Mouse (Mus musculus): ENCODE measurements at regions not wholly inside any gene's neighbourhood (a gene's known extent, or its start where the extent isn't known, plus 50 kb on each side); places are given as distances from the start of the nearest gene placed in this dataset.

DNA sequence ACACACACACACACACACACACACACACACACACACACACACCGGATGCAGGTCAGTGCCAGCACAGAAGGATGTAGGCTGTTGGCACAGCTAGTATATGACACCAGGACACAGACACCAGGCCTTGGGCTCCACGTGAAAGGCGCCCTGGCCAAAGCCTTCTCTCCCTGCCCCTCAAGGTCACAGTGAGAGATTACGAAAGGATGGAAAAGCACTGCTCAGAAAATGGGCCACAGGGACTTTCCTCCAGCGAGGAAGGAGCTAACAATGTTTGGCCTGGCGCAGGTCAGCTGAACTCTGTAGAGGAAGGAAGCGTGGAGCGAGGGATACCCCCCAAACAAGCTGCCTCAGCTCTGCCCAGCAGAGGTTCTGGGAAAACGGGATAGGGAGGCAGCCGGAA is 161.0 kb downstream of the Ly86 start:
- H3K4me2 ChIP-seq, result no peak overlapping the region
- peaks cover 18% of the 10 kb centered on the region for H3K4me1 ChIP-seq (replicated peaks)
- no peaks in the 10 kb centered on the region for H3K9me3 ChIP-seq
- H3K36me3 ChIP-seq, result no peaks in the 10 kb centered on the region
- no peaks in the 10 kb centered on the region for H3K27me3 ChIP-seq
- 67% methylated on average over 10 of the region's 10 CpGs for WGBS
- H3K4me3 ChIP-seq, result no peak overlapping the region
- ATAC-seq (ENCODE audit: low FRiP score, low read depth), result no peak
- H3K27ac ChIP-seq (replicated peaks), result peak overlapping the region; percentile 19; the same call in 1 of the 2 replicates
- H3K9ac ChIP-seq, result no peak overlapping the region

DNA sequence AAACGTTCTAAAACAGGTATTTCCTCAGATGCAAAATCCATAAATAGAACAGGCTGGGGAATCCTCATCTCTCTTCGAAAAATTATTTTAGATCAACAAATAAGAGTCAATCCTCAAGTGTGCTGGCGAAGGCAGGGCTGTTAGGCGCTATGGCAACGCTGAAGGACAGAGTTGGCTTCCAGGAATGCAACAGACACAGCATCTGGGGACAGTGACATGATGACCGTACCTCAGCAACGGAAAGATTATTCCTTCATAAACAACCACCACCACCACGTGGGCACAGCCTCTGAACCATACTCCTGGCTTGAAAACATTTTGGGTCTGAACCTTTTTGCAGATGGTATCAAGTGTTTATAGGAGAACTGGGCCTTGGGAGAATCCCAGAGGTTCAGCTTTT is 161.7 kb downstream of the Ly86 start:
- peaks cover 18% of the 10 kb centered on the region for H3K4me1 ChIP-seq (replicated peaks)
- no peak overlapping the region for H3K9ac ChIP-seq
- WGBS, result 55% methylated on average over 8 of the region's 8 CpGs
- H3K4me2 ChIP-seq, result no peak overlapping the region
- no peaks in the 10 kb centered on the region for H3K36me3 ChIP-seq
- no peaks in the 10 kb centered on the region for H3K9me3 ChIP-seq
- no peak overlapping the region for H3K27ac ChIP-seq (replicated peaks)
- H3K27me3 ChIP-seq, result no peaks in the 10 kb centered on the region
- H3K4me3 ChIP-seq, result no peak overlapping the region
- ATAC-seq (ENCODE audit: low FRiP score, low read depth), result no peak

DNA sequence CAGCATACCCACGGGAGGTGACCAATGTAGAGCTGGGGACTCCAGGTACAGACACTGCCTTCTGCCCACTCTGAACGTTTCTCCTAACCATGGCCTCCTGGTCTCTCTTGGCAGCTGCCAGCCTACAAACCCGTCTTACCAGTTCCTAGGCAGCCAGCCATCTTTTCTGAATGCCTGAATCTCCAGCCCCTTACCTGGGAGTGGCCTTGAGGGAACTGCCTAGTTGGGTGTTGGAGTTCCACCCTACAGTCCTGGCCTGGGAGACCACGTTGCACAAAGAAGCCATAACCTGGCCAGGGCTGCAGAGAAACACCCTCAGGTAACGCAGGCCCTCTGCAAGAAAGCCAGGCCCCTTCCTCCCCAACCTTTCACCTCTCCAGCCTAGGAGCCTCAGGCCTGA is 162.1 kb downstream of the Ly86 start:
- ATAC-seq (ENCODE audit: low FRiP score, low read depth), result no peak
- no peak overlapping the region for H3K4me3 ChIP-seq
- no peaks in the 10 kb centered on the region for H3K27me3 ChIP-seq
- H3K4me2 ChIP-seq, result no peak overlapping the region
- no peak overlapping the region for H3K27ac ChIP-seq (replicated peaks)
- no peak overlapping the region for H3K9ac ChIP-seq
- H3K36me3 ChIP-seq, result no peaks in the 10 kb centered on the region
- H3K4me1 ChIP-seq (replicated peaks), result peaks cover 18% of the 10 kb centered on the region
- 66% methylated on average over 5 of the region's 5 CpGs for WGBS
- H3K9me3 ChIP-seq, result no peaks in the 10 kb centered on the region

DNA sequence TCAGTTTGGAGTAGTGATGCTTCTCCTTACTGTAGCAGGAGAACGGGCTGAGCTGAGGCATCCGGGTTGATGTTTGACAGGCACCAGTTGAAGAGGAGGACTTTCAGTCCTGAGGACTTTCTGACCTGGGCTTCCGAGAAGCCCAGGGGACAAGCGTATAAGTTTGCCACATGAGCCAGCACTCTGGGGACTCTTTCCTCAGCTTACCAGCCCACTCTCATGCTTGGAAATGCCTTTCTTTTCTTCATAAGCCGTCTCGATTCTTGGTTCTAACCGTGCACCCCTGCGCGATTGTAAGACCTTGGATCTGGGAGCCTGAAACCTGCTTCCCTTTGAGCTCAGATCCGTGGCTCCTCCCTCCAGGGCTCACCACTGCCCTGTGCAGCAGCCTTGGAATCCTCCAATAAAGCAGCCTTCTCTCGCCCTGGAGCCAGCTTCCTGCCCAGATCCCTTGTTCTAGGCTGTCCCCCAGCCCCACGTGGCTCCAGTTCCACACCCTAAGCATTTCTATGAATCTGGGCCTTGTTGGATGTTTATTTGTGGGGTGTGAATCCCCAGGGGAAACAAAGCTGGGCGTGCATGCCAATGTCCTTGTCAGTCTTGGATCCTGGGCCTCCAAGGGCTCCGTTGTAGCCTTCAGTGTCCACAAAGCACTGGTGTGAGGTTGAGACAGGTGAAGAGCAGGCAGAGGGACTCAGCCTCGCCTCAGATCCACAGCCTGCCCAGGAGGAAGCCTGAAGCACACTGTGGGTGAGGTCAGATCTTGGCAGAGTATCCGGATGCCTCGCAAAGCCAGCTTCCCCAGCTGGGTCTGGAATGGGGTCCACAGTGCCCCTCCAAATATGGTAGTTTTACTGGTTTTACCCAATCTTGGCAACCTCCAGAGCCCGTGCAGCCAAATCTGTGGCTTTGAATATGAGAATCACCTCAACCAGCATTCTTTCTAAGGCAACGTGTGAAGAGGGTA is 163.7 kb downstream of the Ly86 start:
- H3K27me3 ChIP-seq, result no peaks in the 10 kb centered on the region
- no peak overlapping the region for H3K27ac ChIP-seq (replicated peaks)
- H3K36me3 ChIP-seq, result no peaks in the 10 kb centered on the region
- H3K4me2 ChIP-seq, result no peak overlapping the region
- H3K9me3 ChIP-seq, result no peaks in the 10 kb centered on the region
- H3K4me1 ChIP-seq (replicated peaks), result peaks cover 20% of the 10 kb centered on the region
- H3K4me3 ChIP-seq, result no peak overlapping the region
- no peak overlapping the region for H3K9ac ChIP-seq
- WGBS, result 50% methylated on average over 19 of the region's 19 CpGs
- ATAC-seq (ENCODE audit: low FRiP score, low read depth), result peak; percentile 32; the same call in 1 of the 2 replicates

DNA sequence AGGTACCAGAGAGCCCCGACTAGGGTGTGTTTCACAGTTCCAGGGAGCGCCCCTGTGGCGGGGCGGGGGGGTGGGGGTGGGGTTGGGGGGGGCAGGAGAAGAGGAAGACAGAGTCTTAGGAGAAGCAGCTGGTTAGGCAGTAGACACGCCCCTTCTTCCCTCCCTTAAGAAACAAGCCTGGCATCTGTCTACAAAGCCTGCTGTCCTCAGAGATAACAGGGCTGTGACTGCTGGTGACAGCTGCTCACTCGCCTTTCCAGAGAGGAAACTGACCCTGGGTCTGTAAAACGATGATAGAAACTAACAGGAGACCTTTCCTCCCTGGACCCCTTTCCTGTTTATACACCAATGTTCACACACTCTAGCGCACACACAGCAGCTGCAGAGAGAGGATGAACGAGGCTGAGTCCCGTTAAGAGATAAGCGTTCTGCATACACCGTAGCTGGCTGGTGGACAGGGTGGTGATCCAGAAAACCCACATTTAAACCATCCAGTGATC is 164.4 kb downstream of the Ly86 start:
- Histone ChIP-seq H3K4me2 (no peak overlapping the region), H3K27me3 (no peaks in the 10 kb centered on the region), H3K9ac (no peak overlapping the region), H3K27ac (replicated peaks) (no peak overlapping the region), H3K4me3 (no peak overlapping the region), H3K4me1 (replicated peaks) (peaks cover 27% of the 10 kb centered on the region), H3K36me3 (no peaks in the 10 kb centered on the region), H3K9me3 (no peaks in the 10 kb centered on the region)
- ATAC-seq (ENCODE audit: low FRiP score, low read depth), result peak; percentile 14; the same call in 1 of the 2 replicates
- WGBS, result 28% methylated on average over 11 of the region's 12 CpGs

DNA sequence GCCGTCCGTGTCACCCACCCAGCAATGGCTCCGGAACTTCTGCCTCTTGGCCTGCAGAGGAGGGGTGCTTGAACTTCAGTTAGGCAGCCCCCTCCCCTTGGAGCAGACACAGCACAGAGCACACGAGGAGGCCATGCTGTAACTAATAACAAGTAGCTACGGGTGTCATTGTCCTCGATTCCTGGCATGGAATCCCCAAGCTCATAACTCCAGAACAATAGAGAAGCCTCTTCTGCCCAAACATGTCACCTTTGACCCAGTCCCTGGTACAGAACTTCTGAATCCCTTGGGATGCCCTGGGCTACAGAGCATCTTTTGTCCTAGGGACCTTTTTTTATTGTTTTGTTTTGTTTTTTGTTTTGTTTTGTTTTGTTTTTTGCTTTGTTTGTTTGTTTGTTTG is 165.5 kb downstream of the Ly86 start:
- no peak overlapping the region for H3K27ac ChIP-seq (replicated peaks)

DNA sequence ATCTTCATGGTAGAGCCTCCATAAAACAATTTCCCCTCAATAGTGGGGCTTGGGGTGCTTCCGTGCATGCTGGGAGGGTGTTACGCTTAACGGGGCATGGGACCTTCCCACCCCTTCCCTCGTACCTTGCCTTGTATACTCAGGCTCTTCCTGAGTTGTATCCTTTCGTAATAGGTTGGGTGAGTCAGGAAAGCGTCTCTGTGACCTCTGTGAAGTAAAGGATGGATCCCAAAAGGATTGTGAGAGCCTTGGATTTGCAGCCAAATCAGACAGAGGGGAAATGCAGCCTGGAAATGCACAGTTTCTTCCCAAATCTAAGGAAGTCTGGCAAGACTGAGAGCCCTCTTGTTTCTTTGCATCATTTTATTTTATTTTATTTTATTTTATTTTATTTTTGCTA is 166.0 kb downstream of the Ly86 start:
- H3K4me3 ChIP-seq, result no peak overlapping the region
- no peak overlapping the region for H3K4me2 ChIP-seq

More for the DNA sequence above, 165.5 kb downstream of the Ly86 start:
- H3K4me2 ChIP-seq, result no peak overlapping the region
- WGBS, result 66% methylated on average over 6 of the region's 6 CpGs
- H3K9me3 ChIP-seq, result no peaks in the 10 kb centered on the region
- no peak overlapping the region for H3K9ac ChIP-seq
- H3K27me3 ChIP-seq, result no peaks in the 10 kb centered on the region
- no peak overlapping the region for H3K4me3 ChIP-seq
- ATAC-seq (ENCODE audit: low FRiP score, low read depth), result no peak
- H3K4me1 ChIP-seq (replicated peaks), result peaks cover 33% of the 10 kb centered on the region
- H3K36me3 ChIP-seq, result no peaks in the 10 kb centered on the region

DNA sequence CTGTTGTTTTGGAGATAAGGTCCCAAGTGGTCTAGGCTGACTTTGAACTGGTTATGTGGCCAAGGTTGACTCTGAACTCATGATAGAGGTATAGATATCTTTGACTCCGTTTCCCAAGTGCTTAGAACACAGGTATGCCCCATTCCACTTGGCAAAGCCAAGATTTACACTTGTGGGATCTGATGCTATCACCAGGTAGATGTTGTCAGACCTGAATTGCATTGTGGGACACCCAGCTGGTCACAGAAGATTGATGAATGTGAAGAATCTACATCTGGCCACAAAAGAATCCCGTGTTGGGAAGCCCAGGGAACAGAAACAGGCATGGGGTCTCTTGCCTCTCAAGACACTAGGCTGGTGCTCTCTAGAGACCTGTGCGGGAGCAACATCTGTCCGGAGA is 166.4 kb downstream of the Ly86 start:
- no peaks in the 10 kb centered on the region for H3K36me3 ChIP-seq
- no peak overlapping the region for H3K27ac ChIP-seq (replicated peaks)
- 75% methylated on average over 4 of the region's 4 CpGs for whole genome bisulfite sequencing
- no peaks in the 10 kb centered on the region for H3K27me3 ChIP-seq
- H3K4me2 ChIP-seq, result no peak overlapping the region
- no peak for ATAC-seq (ENCODE audit: low FRiP score, low read depth)
- H3K9ac ChIP-seq, result no peak overlapping the region
- H3K9me3 ChIP-seq, result no peaks in the 10 kb centered on the region
- peaks cover 26% of the 10 kb centered on the region for H3K4me1 ChIP-seq (replicated peaks)
- no peak overlapping the region for H3K4me3 ChIP-seq

More for the DNA sequence above, 166.0 kb downstream of the Ly86 start:
- H3K27me3 ChIP-seq, result no peaks in the 10 kb centered on the region
- no peak overlapping the region for H3K9ac ChIP-seq
- no peak for ATAC-seq (ENCODE audit: low FRiP score, low read depth)
- H3K4me1 ChIP-seq (replicated peaks), result peaks cover 30% of the 10 kb centered on the region
- no peaks in the 10 kb centered on the region for H3K9me3 ChIP-seq
- H3K27ac ChIP-seq (replicated peaks), result no peak overlapping the region
- H3K36me3 ChIP-seq, result no peaks in the 10 kb centered on the region
- WGBS, result 82% methylated on average over 6 of the region's 6 CpGs

DNA sequence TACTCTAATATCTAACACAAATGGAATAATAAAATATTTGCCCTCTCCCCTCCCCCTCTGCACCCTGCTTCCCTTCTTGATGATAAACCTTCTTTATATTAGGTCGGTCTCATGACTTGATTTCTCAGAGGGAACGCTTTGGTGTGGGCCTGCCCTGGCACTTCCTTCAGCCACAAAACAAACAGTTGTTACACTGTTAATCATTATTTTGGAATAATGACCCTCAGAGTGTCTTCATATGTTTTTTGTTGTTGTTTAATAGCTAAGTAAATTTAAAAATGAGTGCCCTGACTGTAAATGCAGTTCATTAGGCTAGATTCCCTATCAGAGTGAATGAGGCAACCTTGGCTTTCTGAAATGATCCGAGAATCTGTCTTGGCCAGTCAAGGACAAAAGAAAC is 167.8 kb downstream of the Ly86 start:
- Histone ChIP-seq H3K27ac (replicated peaks) (no peak overlapping the region), H3K4me3 (no peak overlapping the region), H3K9me3 (no peaks in the 10 kb centered on the region), H3K4me2 (no peak overlapping the region), H3K36me3 (no peaks in the 10 kb centered on the region), H3K4me1 (replicated peaks) (peaks cover 33% of the 10 kb centered on the region), H3K9ac (no peak overlapping the region), H3K27me3 (no peaks in the 10 kb centered on the region)
- ATAC-seq (ENCODE audit: low FRiP score, low read depth), result no peak
- WGBS, result 81% methylated on average over 3 of the region's 3 CpGs

DNA sequence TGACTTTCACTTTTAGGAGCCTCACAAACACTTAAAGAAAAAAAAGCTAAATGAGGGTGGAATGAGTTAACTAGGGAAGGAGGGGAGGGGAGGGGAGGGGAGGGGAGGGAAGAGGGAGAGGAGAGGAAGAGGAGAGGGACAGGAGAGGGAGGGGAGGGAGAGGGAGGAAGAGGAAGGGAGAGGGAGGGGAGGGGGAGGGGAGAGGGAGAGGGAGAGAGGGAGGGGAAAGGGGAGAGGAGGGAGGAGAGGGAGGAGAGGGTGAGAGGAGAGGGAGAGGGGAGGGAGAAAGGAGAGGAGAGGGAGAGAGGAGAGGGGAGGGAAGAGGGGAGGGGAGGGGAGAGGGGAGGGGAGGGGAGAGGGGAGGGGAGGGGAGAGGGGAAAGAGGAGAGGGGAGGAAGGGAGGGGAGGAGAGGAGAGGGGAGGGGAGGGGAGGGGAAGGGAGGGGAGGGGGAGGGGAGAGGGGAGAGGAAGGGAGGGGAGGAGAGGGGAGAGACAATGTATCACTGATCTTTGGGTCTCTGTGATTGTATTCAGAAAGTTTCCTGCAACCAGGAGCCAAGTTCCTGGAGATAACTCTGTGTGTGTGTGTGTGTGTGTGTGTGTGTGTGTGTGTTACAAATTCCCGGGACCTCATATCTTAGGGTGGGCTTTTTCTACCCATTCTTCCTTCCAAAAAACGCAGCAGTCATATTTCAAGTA is 168.3 kb downstream of the Ly86 start:
- Histone ChIP-seq H3K4me2 (peak overlapping the region; percentile 49), H3K4me3 (no peak overlapping the region), H3K27me3 (no peaks in the 10 kb centered on the region), H3K36me3 (no peaks in the 10 kb centered on the region), H3K9me3 (no peaks in the 10 kb centered on the region), H3K4me1 (replicated peaks) (peaks cover 33% of the 10 kb centered on the region), H3K27ac (replicated peaks) (peak overlapping the region; percentile 84), H3K9ac (peak overlapping the region; percentile 28)
- ATAC-seq (ENCODE audit: low FRiP score, low read depth), result 0 out of 2 replicates have a peak, but pooled peaks have one; percentile 9
- 33% methylated on average over 2 of the region's 2 CpGs for WGBS

DNA sequence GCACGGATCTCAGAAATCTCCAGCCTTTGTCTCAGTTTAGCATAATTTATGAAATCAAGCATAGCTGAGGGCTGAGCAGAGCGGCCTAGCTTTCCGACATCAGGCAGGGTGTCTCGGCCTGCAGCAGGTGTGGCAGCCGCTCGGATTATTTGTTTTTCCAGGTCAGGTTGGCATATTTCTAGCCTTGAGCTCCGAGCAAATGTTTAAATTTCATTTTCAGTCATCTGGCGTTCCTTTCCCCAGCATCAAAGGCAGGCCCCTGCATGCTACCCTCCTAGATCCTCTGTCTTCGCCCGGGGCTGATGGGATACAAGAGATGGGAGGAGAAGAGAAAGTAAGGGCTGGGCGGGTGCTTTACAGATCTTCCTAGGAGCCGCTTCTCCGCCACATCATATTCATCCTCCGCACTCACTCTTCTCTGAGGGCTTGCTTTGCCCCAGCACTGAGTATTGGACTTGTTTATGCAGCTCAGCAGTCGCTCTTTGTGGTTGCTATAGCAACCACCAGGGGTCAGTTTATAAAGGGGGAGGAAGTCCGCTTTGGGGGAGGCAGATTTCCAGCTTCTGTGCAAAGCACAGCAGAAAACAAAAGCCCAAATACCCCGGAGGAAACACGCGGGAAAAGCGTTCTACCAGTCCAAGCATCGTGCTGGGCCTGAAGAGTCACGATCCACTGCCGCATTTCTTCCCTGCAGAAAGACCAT is 169.0 kb downstream of the Ly86 start:
- Histone ChIP-seq H3K4me2 (peak overlapping the region; percentile 49), H3K9me3 (no peaks in the 10 kb centered on the region), H3K27ac (replicated peaks) (peak overlapping the region; percentile 84), H3K4me1 (replicated peaks) (peaks cover 27% of the 10 kb centered on the region), H3K27me3 (no peaks in the 10 kb centered on the region), H3K36me3 (no peaks in the 10 kb centered on the region), H3K9ac (peak overlapping the region; percentile 28), H3K4me3 (0 out of 2 replicates have a peak overlapping the region, but pooled peaks have one; percentile 9)
- peak; percentile 88 for ATAC-seq (ENCODE audit: low FRiP score, low read depth)
- WGBS, result 4% methylated on average over 23 of the region's 23 CpGs
